8 mouse cellular contexts compared by ENCODE assay signal in genomic region chr17:31519344-31519945, GRCm38 (mm10). TPM values are rescaled to one million over a fixed set of nuclear protein-coding genes. Genes with fewer than 3 reads are reported as not detected.
DNase-seq lines count a peak whose midpoint lies in the region; ATAC-seq and TF ChIP-seq lines count a peak whose summit lies in the region.

No protein-coding gene starts in this region.

- TF ChIP-seq CTCF in G1E (IDR thresholded peaks at IDR 0.05; ENCODE audit: low read depth, low read length), result no peak

- no peaks in the 10 kb centered on the region for H3K9me3 ChIP-seq in heart, embryonic 12.5 days (replicated peaks)
- H3K9me3 ChIP-seq in G1E (replicated peaks), result no peaks in the 10 kb centered on the region

- peaks cover 22% of the 10 kb centered on the region for H3K36me3 ChIP-seq in heart, embryonic 12.5 days
- peaks cover 28% of the 10 kb centered on the region for H3K36me3 ChIP-seq in G1E (replicated peaks)

- H3K4me1 ChIP-seq in heart, embryonic 12.5 days (replicated peaks), result peaks cover 26% of the 10 kb centered on the region
- peaks cover 37% of the 10 kb centered on the region for H3K4me1 ChIP-seq in G1E (ENCODE audit: insufficient read depth, low read depth, low read length)

- intact Hi-C loops in heart, postnatal 14 days (cut with DNase I), result loop anchor here (10.0 kb wide), 1 partner anchor 515 kb away; the partner anchor contains the start of genes Hsf2bp and Rrp1b
- intact Hi-C loops in left cerebral cortex, postnatal 14 days (cut with DNase I), result no loop called here

- ATAC-seq in heart, embryonic 12.5 days (ENCODE audit: insufficient number of reproducible peaks, low FRiP score), result peak; percentile 46
- ATAC-seq in G1E (ENCODE audit: extremely low read depth, insufficient number of reproducible peaks, low FRiP score, poor library complexity, severe bottlenecking), result peak; percentile 22
- peak; percentile 47 to 59 for ATAC-seq in hematopoietic stem cell, adult 5-6 weeks (replicated peaks in 1 of 2; ENCODE audit: insufficient read depth in 1 of 2, low FRiP score in 2 of 2, low TSS enrichment in 1 of 2, low read depth in 1 of 2, poor library complexity in 2 of 2, severe bottlenecking in 2 of 2)
- peak; percentile 51; the same call in 1 of the 2 replicates for ATAC-seq in megakaryocyte-erythroid progenitor cell, adult 5-6 weeks (replicated peaks; ENCODE audit: low FRiP score, low TSS enrichment, poor library complexity, severe bottlenecking)

- no peak for DNase-seq in heart, postnatal 14 days
- DNase-seq in G1E (ENCODE audit: low spot score), result no peak
- DNase-seq in left cerebral cortex, postnatal 14 days (ENCODE audit: low spot score in 2 of 2), result no peak
- no peak for DNase-seq in MN1 (ENCODE audit: low spot score)
- DNase-seq in spleen, postnatal 36 days (ENCODE audit: low spot score in 2 of 2), result no peak

- H3K4me3 ChIP-seq in heart, embryonic 12.5 days, result peak overlapping the region; percentile 83
- H3K4me3 ChIP-seq in G1E (ENCODE audit: low read depth, low read length), result peak overlapping the region; percentile 86

- H3K4me2 ChIP-seq in heart, embryonic 12.5 days, result peak overlapping the region; percentile 78

- H3K27ac ChIP-seq in heart, embryonic 12.5 days (ENCODE audit: poor library complexity, severe bottlenecking), result no peak overlapping the region; the same call in 1 of the 2 replicates

- 0 out of 2 replicates have a peak overlapping the region, but pooled peaks have one; percentile 36 for H3K9ac ChIP-seq in heart, embryonic 12.5 days

- no peaks in the 10 kb centered on the region for H3K27me3 ChIP-seq in heart, embryonic 12.5 days (replicated peaks)
- no peaks in the 10 kb centered on the region for H3K27me3 ChIP-seq in G1E (ENCODE audit: insufficient read depth, low read length)

- 2% methylated on average over 7 of the region's 7 CpGs for WGBS in heart, embryonic 12.5 days

RNA-seq across cellular contexts. Expression of gene Wdr4, which starts 0.3 kb away (rescaled TPM):
- 22.6 and 23.1 TPM in 2 replicates for polyA plus RNA-seq in heart, embryonic 12.5 days (2016; fragmentation: Nextera tagmentation; extraction: Ambion mirVana)
- 1 to 10 TPM; 5.6 to 9.2 TPM for total RNA-seq in heart, postnatal 14 days (2021)
- total RNA-seq in G1E (2014; fragmentation: Nextera tagmentation), result 13.0 and 21.2 TPM in 2 replicates
- total RNA-seq in G1E (2017), result 18.4 and 20.6 TPM in 2 replicates
- polyA plus RNA-seq in G1E (2012), result 51.0 and 59.3 TPM in 2 replicates
- 17.9 and 25.9 TPM in 2 replicates for total RNA-seq in hematopoietic stem cell, adult 5-6 weeks (2017)
- 38.3 and 47.6 TPM in 2 replicates for total RNA-seq in megakaryocyte-erythroid progenitor cell, adult 5-6 weeks (2014; fragmentation: Nextera tagmentation)
- total RNA-seq in megakaryocyte-erythroid progenitor cell, adult 5-6 weeks (2017), result 18.1 and 62.9 TPM in 2 replicates
- total RNA-seq in left cerebral cortex, postnatal 14 days (2021), result 10 to 100 TPM; 26.5 to 28.0 TPM

RNA-seq across cellular contexts. Expression of gene Ndufv3, which starts 0.5 kb away (rescaled TPM):
- 494 and 510 TPM in 2 replicates for polyA plus RNA-seq in heart, embryonic 12.5 days (2016; fragmentation: Nextera tagmentation; extraction: Ambion mirVana)
- 1,000 to 10,000 TPM; 1,261 to 1,328 TPM for total RNA-seq in heart, postnatal 14 days (2021)
- total RNA-seq in G1E (2014; fragmentation: Nextera tagmentation) (180 and 181 TPM in 2 replicates), G1E (2017) (693 and 773 TPM in 2 replicates)
- polyA plus RNA-seq in G1E (2012), result 528 and 713 TPM in 2 replicates
- total RNA-seq in hematopoietic stem cell, adult 5-6 weeks (2017), result 127 and 203 TPM in 2 replicates
- total RNA-seq in megakaryocyte-erythroid progenitor cell, adult 5-6 weeks (2014; fragmentation: Nextera tagmentation), result 142 and 209 TPM in 2 replicates
- total RNA-seq in megakaryocyte-erythroid progenitor cell, adult 5-6 weeks (2017), result 217 and 233 TPM in 2 replicates
- total RNA-seq in left cerebral cortex, postnatal 14 days (2021), result 100 to 1,000 TPM; 311 to 320 TPM

RNA-seq across cellular contexts. Expression of gene Pknox1, which starts 45.1 kb away (rescaled TPM):
- polyA plus RNA-seq in heart, embryonic 12.5 days (2016; fragmentation: Nextera tagmentation; extraction: Ambion mirVana), result 19.8 and 20.2 TPM in 2 replicates
- 10 to 100 TPM; 11.6 to 15.0 TPM for total RNA-seq in heart, postnatal 14 days (2021)
- total RNA-seq in G1E (2014; fragmentation: Nextera tagmentation), result 30.4 and 34.8 TPM in 2 replicates
- 25.1 and 29.0 TPM in 2 replicates for total RNA-seq in G1E (2017)
- polyA plus RNA-seq in G1E (2012), result 6.2 and 8.5 TPM in 2 replicates
- total RNA-seq in hematopoietic stem cell, adult 5-6 weeks (2017), result 30.8 and 31.6 TPM in 2 replicates
- 18.5 and 35.2 TPM in 2 replicates for total RNA-seq in megakaryocyte-erythroid progenitor cell, adult 5-6 weeks (2014; fragmentation: Nextera tagmentation)
- total RNA-seq in megakaryocyte-erythroid progenitor cell, adult 5-6 weeks (2017), result 15.8 and 18.2 TPM in 2 replicates
- 10 to 100 TPM; 12.4 to 14.4 TPM for total RNA-seq in left cerebral cortex, postnatal 14 days (2021)
